Mouse (Mus musculus) lung, postnatal 0 days (tissue): ENCODE data around the gene Gm4969.

Source experiments
- CTCF ChIP-seq: IDR thresholded peaks from 2 replicates; pipeline ENCODE4 v1.5.1; 2016; ENCODE audit warnings: antibody characterized with exemption, mild to moderate bottlenecking
- EP300 ChIP-seq: IDR thresholded peaks from 2 replicates; pipeline ENCODE4 v1.6.1; 2016; ENCODE audit warnings: antibody characterized with exemption, mild to moderate bottlenecking, control low read depth

DNA sequence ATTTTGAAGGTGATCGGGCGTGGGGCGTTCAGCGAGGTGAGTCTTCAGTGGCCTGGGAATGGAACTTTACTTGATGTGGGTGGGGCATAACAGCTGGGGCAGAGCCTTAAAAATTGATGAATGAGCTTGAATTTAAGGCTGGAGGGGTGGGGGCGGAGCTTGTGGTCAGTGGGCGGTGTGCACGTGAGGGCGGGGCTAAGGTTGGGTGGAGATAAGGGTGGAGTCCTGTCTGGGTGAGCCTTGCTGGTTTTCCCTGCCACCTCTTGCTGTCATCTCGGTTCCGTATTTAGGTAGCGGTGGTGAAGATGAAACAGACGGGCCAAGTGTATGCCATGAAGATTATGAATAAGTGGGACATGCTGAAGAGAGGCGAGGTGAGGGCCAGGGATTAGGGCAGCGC is 32.1 kb downstream of the Gm4969 start:
- TF ChIP-seq CTCF (no peak), EP300 (no peak)
